Mouse (Mus musculus) lung, postnatal 0 days (tissue): ENCODE measurements around the gene Adamts13.

Experiments
- CTCF ChIP-seq: IDR thresholded peaks from 2 replicates; pipeline ENCODE4 v1.5.1; 2016; ENCODE audit warnings: antibody characterized with exemption, mild to moderate bottlenecking
- EP300 ChIP-seq: IDR thresholded peaks from 2 replicates; pipeline ENCODE4 v1.6.1; 2016; ENCODE audit warnings: antibody characterized with exemption, mild to moderate bottlenecking, control low read depth

DNA sequence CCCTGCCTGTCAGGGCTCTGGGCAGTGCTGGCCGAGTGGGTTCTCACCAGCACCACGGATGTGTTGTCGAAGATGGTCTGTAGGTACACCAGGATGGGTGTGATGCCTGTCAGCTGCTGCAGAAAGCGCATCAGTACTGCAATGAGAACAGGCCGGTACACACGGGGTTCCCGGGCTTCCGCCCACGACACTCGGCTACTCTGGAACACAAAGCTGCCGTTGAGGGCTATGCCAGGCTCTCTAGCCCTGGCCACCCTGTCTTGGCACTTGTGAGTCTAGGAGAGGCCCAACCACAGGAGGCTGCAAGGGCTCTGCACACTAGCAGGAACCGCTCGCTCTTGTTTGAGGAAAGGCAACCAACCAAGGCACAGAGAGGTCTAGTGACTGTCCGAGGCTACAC lies 50.9 kb downstream of the Adamts13 start:
- TF ChIP-seq CTCF (no peak), EP300 (no peak)
